Mouse (Mus musculus): ENCODE measurements around the gene Doc2g. TPM values are rescaled to one million over a fixed set of nuclear protein-coding genes. Genes with fewer than 3 reads are reported as not detected.

The Doc2g gene
- polyA plus RNA-seq, 1 experiment from 2014 or later, result 84.9 TPM

DNA sequence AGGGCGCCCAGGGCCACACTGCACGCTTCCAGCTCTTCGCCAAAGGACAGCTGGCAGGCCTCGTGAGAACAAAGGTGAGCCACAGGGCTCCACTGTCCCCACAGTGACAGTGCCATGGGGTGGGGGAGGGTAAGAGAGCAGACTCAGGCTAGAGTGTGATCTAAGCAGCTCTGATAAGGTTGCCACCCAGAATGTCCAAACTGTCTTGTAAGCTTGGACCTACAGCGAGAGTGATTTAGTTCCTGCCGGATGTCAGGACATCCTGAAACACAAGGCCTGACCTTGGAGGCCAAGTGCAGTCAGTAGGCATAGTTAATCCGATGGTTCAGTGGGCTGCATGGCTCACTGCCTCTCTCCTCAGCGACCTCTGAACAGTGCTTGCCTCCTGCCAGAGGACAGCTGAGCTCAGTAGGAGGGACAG is 17.8 kb upstream of the Doc2g start:
- Histone ChIP-seq H3K36me3 (ENCODE audit: control insufficient read depth, insufficient read depth) (0 out of 2 replicates have a peak, but pooled peaks cover 4% of the 10 kb centered on the region), H3K27me3 (ENCODE audit: control insufficient read depth, insufficient read depth, low read length) (no peaks in the 10 kb centered on the region), H3K4me1 (ENCODE audit: control insufficient read depth, insufficient read depth, low read length) (peaks cover 22% of the 10 kb centered on the region), H3K4me3 (ENCODE audit: low read length) (no peak overlapping the region), H3K9me3 (replicated peaks; ENCODE audit: control insufficient read depth, low read length) (no peaks in the 10 kb centered on the region), H3K4me2 (ENCODE audit: low read depth, low read length) (no peak overlapping the region), H3K27ac (ENCODE audit: low read length) (peak overlapping the region; percentile 82), H3K9ac (ENCODE audit: low read length) (no peak overlapping the region)
- WGBS, result 27% methylated on average over 8 of the region's 8 CpGs
- ATAC-seq (replicated peaks; ENCODE audit: extremely low read depth, insufficient read depth, low FRiP score), result no peak

DNA sequence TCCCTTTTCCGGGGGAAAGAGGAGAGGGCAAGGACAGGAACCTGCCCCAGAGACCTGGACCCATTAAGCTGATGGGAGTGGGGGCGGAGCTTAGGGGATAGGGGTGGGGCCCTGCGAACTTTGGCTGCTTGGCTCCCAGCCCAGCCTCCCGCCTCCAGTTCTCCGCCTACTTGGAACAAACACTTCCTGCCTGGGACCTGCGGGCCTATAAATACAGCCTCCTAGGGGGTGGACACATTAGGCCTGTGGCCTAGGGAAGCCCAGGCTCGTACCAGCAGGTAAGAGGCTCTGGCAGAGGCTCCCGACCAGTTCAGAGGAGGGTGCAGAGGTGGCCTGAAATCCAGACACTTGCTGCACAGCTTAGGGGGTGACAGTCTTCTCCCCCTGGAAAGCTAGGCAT is 16.8 kb upstream of the Doc2g start, which contains the start of gene Acy3:
Gene Acy3, plus strand, starts transcription at position 237 of the 400 bp plus-strand sequence.
- H3K4me2 ChIP-seq (ENCODE audit: low read depth, low read length), result peak within 1 kb of the TSS; percentile 41
- peak within 1 kb of the TSS; percentile 62 for H3K9ac ChIP-seq (ENCODE audit: low read length)

GRCm38 (mm10) chr19:3988066-3988465 is 15.0 kb upstream of the Doc2g start:
- peaks cover 5% of the 10 kb centered on the region; the same call in 1 of the 2 replicates for H3K27me3 ChIP-seq (ENCODE audit: control insufficient read depth, insufficient read depth, low read length)
- WGBS, result 84% methylated on average over 14 of the region's 14 CpGs
- no peak overlapping the region for H3K9ac ChIP-seq (ENCODE audit: low read length)
- H3K9me3 ChIP-seq (replicated peaks; ENCODE audit: control insufficient read depth, low read length), result no peaks in the 10 kb centered on the region
- 0 out of 2 replicates have a peak, but pooled peaks cover 4% of the 10 kb centered on the region for H3K36me3 ChIP-seq (ENCODE audit: control insufficient read depth, insufficient read depth)
- no peak overlapping the region for H3K27ac ChIP-seq (ENCODE audit: low read length)
- peaks cover 22% of the 10 kb centered on the region for H3K4me1 ChIP-seq (ENCODE audit: control insufficient read depth, insufficient read depth, low read length)
- no peak overlapping the region for H3K4me3 ChIP-seq (ENCODE audit: low read length)
- H3K4me2 ChIP-seq (ENCODE audit: low read depth, low read length), result no peak overlapping the region
- no peak for ATAC-seq (replicated peaks; ENCODE audit: extremely low read depth, insufficient read depth, low FRiP score)

More for the DNA sequence above, 16.8 kb upstream of the Doc2g start, which contains the start of gene Acy3:
- Histone ChIP-seq H3K27me3 (ENCODE audit: control insufficient read depth, insufficient read depth, low read length) (no peaks in the 10 kb centered on the region), H3K36me3 (ENCODE audit: control insufficient read depth, insufficient read depth) (0 out of 2 replicates have a peak, but pooled peaks cover 4% of the 10 kb centered on the region), H3K4me3 (ENCODE audit: low read length) (no peak within 1 kb of the TSS), H3K27ac (ENCODE audit: low read length) (peak within 1 kb of the TSS; percentile 82), H3K9me3 (replicated peaks; ENCODE audit: control insufficient read depth, low read length) (no peaks in the 10 kb centered on the region), H3K4me1 (ENCODE audit: control insufficient read depth, insufficient read depth, low read length) (peaks cover 22% of the 10 kb centered on the region)
- peak; percentile 74 for ATAC-seq (replicated peaks; ENCODE audit: extremely low read depth, insufficient read depth, low FRiP score)
- 9% methylated on average over 8 of the region's 8 CpGs for WGBS

- Histone ChIP-seq H3K27me3 (ENCODE audit: control insufficient read depth, insufficient read depth, low read length) (peaks cover 5% of the 10 kb centered on the region; the same call in 1 of the 2 replicates), H3K4me3 (ENCODE audit: low read length) (no peak overlapping the region), H3K36me3 (ENCODE audit: control insufficient read depth, insufficient read depth) (0 out of 2 replicates have a peak, but pooled peaks cover 4% of the 10 kb centered on the region), H3K9me3 (replicated peaks; ENCODE audit: control insufficient read depth, low read length) (no peaks in the 10 kb centered on the region), H3K4me1 (ENCODE audit: control insufficient read depth, insufficient read depth, low read length) (peaks cover 22% of the 10 kb centered on the region), H3K9ac (ENCODE audit: low read length) (no peak overlapping the region), H3K27ac (ENCODE audit: low read length) (no peak overlapping the region), H3K4me2 (ENCODE audit: low read depth, low read length) (no peak overlapping the region)
- 92% methylated on average over 4 of the region's 4 CpGs for WGBS
- ATAC-seq (replicated peaks; ENCODE audit: extremely low read depth, insufficient read depth, low FRiP score), result no peak
Observed at GRCm38 (mm10) chr19:3988750-3989149, 14.4 kb upstream of the Doc2g start.

GRCm38 (mm10) chr19:3990804-3991203 is 12.3 kb upstream of the Doc2g start:
- no peak for ATAC-seq (replicated peaks; ENCODE audit: extremely low read depth, insufficient read depth, low FRiP score)
- Histone ChIP-seq H3K4me1 (ENCODE audit: control insufficient read depth, insufficient read depth, low read length) (peaks cover 12% of the 10 kb centered on the region), H3K36me3 (ENCODE audit: control insufficient read depth, insufficient read depth) (0 out of 2 replicates have a peak, but pooled peaks cover 4% of the 10 kb centered on the region), H3K9me3 (replicated peaks; ENCODE audit: control insufficient read depth, low read length) (no peaks in the 10 kb centered on the region), H3K4me2 (ENCODE audit: low read depth, low read length) (no peak overlapping the region), H3K27me3 (ENCODE audit: control insufficient read depth, insufficient read depth, low read length) (peaks cover 5% of the 10 kb centered on the region; the same call in 1 of the 2 replicates), H3K27ac (ENCODE audit: low read length) (no peak overlapping the region), H3K9ac (ENCODE audit: low read length) (no peak overlapping the region), H3K4me3 (ENCODE audit: low read length) (no peak overlapping the region)
- 44% methylated on average over 6 of the region's 6 CpGs for WGBS

DNA sequence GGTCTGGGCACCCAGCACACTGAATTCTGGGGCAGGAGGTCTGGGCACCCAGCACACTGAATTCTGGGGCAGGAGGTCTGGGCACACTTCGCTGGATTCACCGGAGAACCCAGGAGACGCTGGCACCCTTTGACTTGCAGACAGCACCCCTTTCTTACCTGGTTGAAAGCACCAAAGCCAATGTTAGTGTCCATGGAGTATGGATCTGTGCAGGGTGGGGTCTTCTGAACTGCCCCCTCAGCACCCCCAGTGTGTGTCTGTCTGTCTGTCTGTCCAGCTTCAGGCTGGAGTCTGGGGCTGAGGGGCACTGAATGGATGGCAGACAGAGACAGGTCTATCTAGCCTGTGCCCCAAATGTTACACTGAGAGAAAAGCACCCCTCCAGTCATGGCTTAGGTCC is 11.6 kb upstream of the Doc2g start:
- no peak overlapping the region for H3K4me2 ChIP-seq (ENCODE audit: low read depth, low read length)
- H3K9ac ChIP-seq (ENCODE audit: low read length), result no peak overlapping the region
- peaks cover 5% of the 10 kb centered on the region; the same call in 1 of the 2 replicates for H3K27me3 ChIP-seq (ENCODE audit: control insufficient read depth, insufficient read depth, low read length)
- 0 out of 2 replicates have a peak, but pooled peaks cover 4% of the 10 kb centered on the region for H3K36me3 ChIP-seq (ENCODE audit: control insufficient read depth, insufficient read depth)
- ATAC-seq (replicated peaks; ENCODE audit: extremely low read depth, insufficient read depth, low FRiP score), result no peak
- no peak overlapping the region for H3K27ac ChIP-seq (ENCODE audit: low read length)
- peaks cover 6% of the 10 kb centered on the region for H3K4me1 ChIP-seq (ENCODE audit: control insufficient read depth, insufficient read depth, low read length)
- no peaks in the 10 kb centered on the region for H3K9me3 ChIP-seq (replicated peaks; ENCODE audit: control insufficient read depth, low read length)
- H3K4me3 ChIP-seq (ENCODE audit: low read length), result no peak overlapping the region
- WGBS, result 92% methylated on average over 3 of the region's 3 CpGs

GRCm38 (mm10) chr19:3991966-3992365 is 11.1 kb upstream of the Doc2g start:
- Histone ChIP-seq H3K4me3 (ENCODE audit: low read length) (no peak overlapping the region), H3K36me3 (ENCODE audit: control insufficient read depth, insufficient read depth) (0 out of 2 replicates have a peak, but pooled peaks cover 4% of the 10 kb centered on the region), H3K27ac (ENCODE audit: low read length) (no peak overlapping the region), H3K4me1 (ENCODE audit: control insufficient read depth, insufficient read depth, low read length) (peaks cover 2% of the 10 kb centered on the region), H3K9me3 (replicated peaks; ENCODE audit: control insufficient read depth, low read length) (no peaks in the 10 kb centered on the region), H3K9ac (ENCODE audit: low read length) (no peak overlapping the region), H3K4me2 (ENCODE audit: low read depth, low read length) (no peak overlapping the region), H3K27me3 (ENCODE audit: control insufficient read depth, insufficient read depth, low read length) (peaks cover 5% of the 10 kb centered on the region; the same call in 1 of the 2 replicates)
- ATAC-seq (replicated peaks; ENCODE audit: extremely low read depth, insufficient read depth, low FRiP score), result no peak
- WGBS, result 86% methylated on average over 3 of the region's 3 CpGs

- Histone ChIP-seq H3K36me3 (ENCODE audit: control insufficient read depth, insufficient read depth) (0 out of 2 replicates have a peak, but pooled peaks cover 4% of the 10 kb centered on the region), H3K27me3 (ENCODE audit: control insufficient read depth, insufficient read depth, low read length) (peaks cover 5% of the 10 kb centered on the region; the same call in 1 of the 2 replicates), H3K27ac (ENCODE audit: low read length) (no peak within 1 kb of the TSS), H3K4me1 (ENCODE audit: control insufficient read depth, insufficient read depth, low read length) (no peaks in the 10 kb centered on the region), H3K4me3 (ENCODE audit: low read length) (no peak within 1 kb of the TSS), H3K9me3 (replicated peaks; ENCODE audit: control insufficient read depth, low read length) (no peaks in the 10 kb centered on the region), H3K4me2 (ENCODE audit: low read depth, low read length) (no peak within 1 kb of the TSS), H3K9ac (ENCODE audit: low read length) (no peak within 1 kb of the TSS)
- no peak for ATAC-seq (replicated peaks; ENCODE audit: extremely low read depth, insufficient read depth, low FRiP score)
- WGBS, result 58% methylated on average over 5 of the region's 5 CpGs
Observed at GRCm38 (mm10) chr19:3992416-3992815, 10.7 kb upstream of the Doc2g start, which contains the start of gene Tbx10. Gene Tbx10, plus strand, starts transcription at chr19:3992752.

DNA sequence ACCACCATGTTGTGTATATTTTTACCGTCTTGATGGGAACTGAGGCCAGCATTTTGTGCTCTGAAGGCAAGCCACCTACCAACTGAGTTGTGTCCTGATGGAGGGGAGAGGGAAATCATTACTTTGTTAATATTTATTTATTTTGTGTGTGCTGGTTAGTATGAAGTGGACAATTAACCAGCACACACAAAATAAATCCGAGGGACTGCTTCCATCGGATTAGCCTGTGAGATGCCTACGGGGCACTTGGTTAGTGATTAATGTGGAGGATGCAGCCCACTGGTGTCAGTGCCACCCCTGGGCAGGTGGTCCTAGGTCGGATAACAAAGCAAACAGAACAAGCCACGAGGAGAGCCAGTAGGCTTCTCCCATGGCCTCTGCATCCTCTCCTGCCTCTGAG is 8.2 kb upstream of the Doc2g start:
- WGBS, result 74% methylated on average over 6 of the region's 6 CpGs
- H3K9ac ChIP-seq (ENCODE audit: low read length), result no peak overlapping the region
- H3K4me3 ChIP-seq (ENCODE audit: low read length), result no peak overlapping the region
- no peak overlapping the region for H3K27ac ChIP-seq (ENCODE audit: low read length)
- peaks cover 5% of the 10 kb centered on the region; the same call in 1 of the 2 replicates for H3K27me3 ChIP-seq (ENCODE audit: control insufficient read depth, insufficient read depth, low read length)
- no peak overlapping the region for H3K4me2 ChIP-seq (ENCODE audit: low read depth, low read length)
- no peak for ATAC-seq (replicated peaks; ENCODE audit: extremely low read depth, insufficient read depth, low FRiP score)
- no peaks in the 10 kb centered on the region for H3K36me3 ChIP-seq (ENCODE audit: control insufficient read depth, insufficient read depth)
- no peaks in the 10 kb centered on the region for H3K9me3 ChIP-seq (replicated peaks; ENCODE audit: control insufficient read depth, low read length)
- peaks cover 5% of the 10 kb centered on the region for H3K4me1 ChIP-seq (ENCODE audit: control insufficient read depth, insufficient read depth, low read length)
